Mouse (Mus musculus) lung, embryonic 14.5 days (tissue): Measurements from ENCODE around the gene Anxa11. TPM values are rescaled to one million over a fixed set of nuclear protein-coding genes. Genes with fewer than 3 reads are reported as not detected.
"Not testable (repeated sequence)": the region's sequence is repeated elsewhere in the genome, so short reads cannot be mapped to it uniquely, and the experiment has no call there.

Experiments
- ATAC-seq: fragments of 200-750 bp; cut with Nextera tagmentation; 2 replicates; pipeline ENCODE4 v1.8.0; 2017; ENCODE audit warnings: mild to moderate bottlenecking, moderate TSS enrichment, moderate library complexity; ENCODE audit not compliant: insufficient read depth
- DNase-seq: peaks from one replicate; pipeline ENCODE4 v3.0.0-alpha.2; 2015
- H3K27ac ChIP-seq: fragments of 300-500 bp; sonication (generic); 2 replicates; pipeline ENCODE4 v1.5.1; 2014; ENCODE audit warnings: low read depth, mild to moderate bottlenecking, moderate library complexity
- H3K27me3 ChIP-seq: fragments of 300-500 bp; sonication (generic); 2 replicates; pipeline ENCODE4 v1.6.1; 2014; ENCODE audit warnings: low read length, control low read depth; ENCODE audit not compliant: insufficient read depth
- H3K36me3 ChIP-seq: fragments of 300-500 bp; sonication (generic); 2 replicates; pipeline ENCODE4 v1.6.1; 2014; ENCODE audit warnings: control low read depth; ENCODE audit not compliant: insufficient read depth
- H3K4me1 ChIP-seq: fragments of 300-500 bp; sonication (generic); 2 replicates; pipeline ENCODE4 v1.6.1; 2014; ENCODE audit warnings: antibody characterized with exemption, control low read depth; ENCODE audit not compliant: insufficient read depth
- H3K4me2 ChIP-seq: fragments of 300-500 bp; sonication (generic); 2 replicates; pipeline ENCODE4 v1.6.1; 2014; ENCODE audit warnings: mild to moderate bottlenecking
- H3K4me3 ChIP-seq: fragments of 300-500 bp; sonication (generic); 2 replicates; pipeline ENCODE4 v1.5.1; 2014; ENCODE audit warnings: low read depth, low read length
- H3K9ac ChIP-seq: fragments of 300-500 bp; sonication (generic); 2 replicates; pipeline ENCODE4 v1.6.1; 2014
- H3K9me3 ChIP-seq: fragments of 300-500 bp; sonication (generic); 2 replicates; pipeline ENCODE4 v1.6.1; 2016; ENCODE audit warnings: low read depth, low read length, control low read depth
- CTCF ChIP-seq: IDR thresholded peaks from 2 replicates; pipeline ENCODE4 v1.5.1; 2016; ENCODE audit warnings: antibody characterized with exemption, low read depth
- WGBS: fragments of 180-500 bp; shearing (Covaris S2); extraction: QIAGEN DNeasy Blood & Tissue Kit; methylation state at CpG from one replicate; pipeline ENCODE4 v1.1.7; 2014; 5-methylcytosine and 5-hydroxymethylcytosine counted together
- polyA plus RNA-seq: library from polyadenylated mRNA; unstranded; fragments of >200 nt; fragmentation: Nextera tagmentation; extraction: Ambion mirVana; gene quantifications from 2 replicates; pipeline ENCODE4 v1.2.1, GENCODE M21; 2014

Anxa11 gene
- polyA plus RNA-seq, 1 experiment from 2014 or later = 19.4 TPM

DNA sequence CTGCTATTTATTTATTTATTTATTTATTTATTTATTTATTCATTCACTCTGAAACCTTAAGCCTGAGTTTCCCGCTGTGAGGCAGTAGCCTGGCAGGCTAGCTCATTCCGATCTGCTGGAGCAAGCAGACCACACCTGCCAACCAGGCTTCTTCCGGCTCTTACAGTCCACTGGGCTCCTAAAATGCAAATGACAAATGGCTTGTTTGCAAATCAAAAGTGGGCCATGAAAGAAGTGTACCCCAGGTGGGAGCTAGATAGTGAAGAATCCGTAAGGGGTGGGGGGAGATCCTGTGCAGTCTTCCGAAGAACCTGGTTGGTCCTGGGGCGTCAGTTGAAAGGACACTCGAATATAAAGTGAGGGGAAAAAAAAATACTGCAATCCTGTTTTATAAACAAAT is 995 bp upstream of the Anxa11 start:
- DNase-seq (no peak), ATAC-seq (no peak)
- TF ChIP-seq CTCF = no peak
- no peak overlapping the region for H3K27ac ChIP-seq
- H3K9ac ChIP-seq = no peak overlapping the region
- no peaks in the 10 kb centered on the region for H3K9me3 ChIP-seq
- H3K27me3 ChIP-seq = peaks cover 19% of the 10 kb centered on the region
- H3K4me3 ChIP-seq = no peak overlapping the region
- no peaks in the 10 kb centered on the region for H3K4me1 ChIP-seq
- H3K4me2 ChIP-seq = no peak overlapping the region
- 19% methylated on average over 7 of the region's 7 CpGs for WGBS
- H3K36me3 ChIP-seq = no peaks in the 10 kb centered on the region

DNA sequence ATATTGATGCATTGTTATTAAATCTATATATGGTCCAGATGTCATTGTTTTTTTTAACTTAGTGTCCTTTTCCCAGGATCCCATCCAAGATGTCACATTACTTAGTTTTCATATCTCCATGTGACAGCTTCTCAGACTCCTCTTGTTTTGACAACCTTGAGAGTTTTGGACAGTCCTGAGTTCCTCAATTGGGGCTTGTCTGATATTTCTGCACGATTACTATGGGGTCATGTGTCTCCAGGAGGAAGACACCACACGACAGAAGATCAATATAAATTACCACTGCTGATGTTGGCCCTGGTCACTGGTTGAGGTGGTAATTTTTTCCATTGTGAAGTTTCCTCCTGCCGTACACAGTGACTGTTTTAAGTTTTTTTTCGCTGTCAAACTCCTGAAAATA is 377 bp upstream of the Anxa11 start:
- H3K4me2 ChIP-seq = peak overlapping the region; percentile 99
- DNase-seq (no peak), ATAC-seq (peak; percentile 44; the same call in 1 of the 2 replicates)
- H3K9ac ChIP-seq = no peak overlapping the region
- WGBS = 2% methylated on average over 4 of the region's 4 CpGs
- no peak for TF ChIP-seq CTCF
- H3K9me3 ChIP-seq = no peaks in the 10 kb centered on the region
- peaks cover 19% of the 10 kb centered on the region for H3K27me3 ChIP-seq
- no peaks in the 10 kb centered on the region for H3K36me3 ChIP-seq
- no peak overlapping the region for H3K27ac ChIP-seq
- H3K4me3 ChIP-seq = peak overlapping the region; percentile 62
- H3K4me1 ChIP-seq = no peaks in the 10 kb centered on the region

DNA sequence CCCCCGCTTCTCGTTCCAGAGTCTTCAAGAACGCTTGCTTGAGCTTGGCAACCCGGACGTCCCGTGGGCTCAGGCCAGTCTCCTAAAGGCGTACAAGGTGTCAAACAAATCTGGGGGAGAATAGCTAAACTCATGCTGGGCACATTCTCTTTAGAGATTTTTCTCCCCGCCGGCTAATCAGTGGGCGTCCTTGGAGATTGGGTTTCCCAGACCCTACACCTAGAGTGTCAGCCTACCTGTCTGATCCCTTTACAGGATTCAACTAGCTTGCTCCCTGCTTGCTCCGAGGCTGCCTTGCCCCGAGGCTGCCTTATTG is 690 bp downstream of the Anxa11 start:
- WGBS = 1% methylated on average over 12 of the region's 12 CpGs
- Histone ChIP-seq H3K4me3 (peak overlapping the region; percentile 62), H3K9ac (peak overlapping the region; percentile 55), H3K4me1 (no peaks in the 10 kb centered on the region), H3K4me2 (peak overlapping the region; percentile 99), H3K27ac (no peak overlapping the region; the same call in 1 of the 2 replicates), H3K36me3 (no peaks in the 10 kb centered on the region), H3K9me3 (no peaks in the 10 kb centered on the region), H3K27me3 (peaks cover 19% of the 10 kb centered on the region)
- ATAC-seq = no peak
- no peak for TF ChIP-seq CTCF
- no peak for DNase-seq

DNA sequence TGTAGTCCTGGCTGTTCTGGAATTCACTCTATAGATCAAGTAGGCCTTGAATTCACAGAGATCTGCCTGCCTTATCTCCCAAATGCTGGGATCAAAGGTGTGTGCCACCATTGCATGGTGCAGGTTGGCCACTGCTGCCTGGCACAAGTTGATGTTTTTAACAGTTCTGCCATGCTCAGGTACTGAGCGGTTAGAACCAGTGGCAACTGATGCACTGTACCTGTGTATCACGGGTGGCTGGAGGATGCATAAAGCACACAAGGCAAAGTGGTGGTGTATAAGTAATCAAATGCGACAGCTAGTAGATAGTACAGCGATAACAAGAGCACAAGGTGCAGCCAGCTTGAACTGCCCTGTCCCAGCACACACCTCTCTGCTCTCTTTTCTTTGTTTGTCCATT is 2.4 kb downstream of the Anxa11 start:
- no peaks in the 10 kb centered on the region for H3K9me3 ChIP-seq
- no peak overlapping the region for H3K4me3 ChIP-seq
- H3K27ac ChIP-seq = no peak overlapping the region
- H3K4me1 ChIP-seq = no peaks in the 10 kb centered on the region
- no peak overlapping the region for H3K4me2 ChIP-seq
- no peak for TF ChIP-seq CTCF
- ATAC-seq (no peak), DNase-seq (no peak)
- no peak overlapping the region for H3K9ac ChIP-seq
- H3K27me3 ChIP-seq = peaks cover 19% of the 10 kb centered on the region
- no peaks in the 10 kb centered on the region for H3K36me3 ChIP-seq
- WGBS = 84% methylated on average over 4 of the region's 4 CpGs

DNA sequence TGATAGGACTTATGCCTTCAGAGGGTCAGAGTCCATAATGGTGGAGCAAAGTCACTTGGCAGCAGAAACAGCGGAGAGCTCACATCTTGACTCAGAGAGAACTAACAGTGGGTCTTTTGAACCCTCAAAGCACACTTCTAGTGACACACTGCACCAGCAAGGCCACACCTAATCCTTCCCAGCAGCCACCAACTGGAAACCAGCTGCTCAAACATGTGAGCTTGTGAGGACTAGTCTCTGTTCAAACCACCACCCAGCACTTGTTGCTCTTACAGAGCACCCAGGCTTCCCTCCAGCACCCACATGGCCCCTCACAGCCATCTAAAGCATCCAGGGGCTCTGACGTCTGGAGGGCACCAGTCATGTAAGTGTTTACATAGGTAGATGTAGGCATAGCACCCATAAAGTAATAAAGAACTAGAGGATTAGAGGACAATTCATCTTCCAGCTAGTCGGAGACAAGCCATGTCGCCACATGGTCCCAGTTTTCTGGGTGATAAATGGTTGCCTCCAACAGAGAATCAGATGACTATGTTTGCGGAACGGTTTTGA is 4.0 kb downstream of the Anxa11 start:
- 72% methylated on average over 6 of the region's 6 CpGs for WGBS

DNA sequence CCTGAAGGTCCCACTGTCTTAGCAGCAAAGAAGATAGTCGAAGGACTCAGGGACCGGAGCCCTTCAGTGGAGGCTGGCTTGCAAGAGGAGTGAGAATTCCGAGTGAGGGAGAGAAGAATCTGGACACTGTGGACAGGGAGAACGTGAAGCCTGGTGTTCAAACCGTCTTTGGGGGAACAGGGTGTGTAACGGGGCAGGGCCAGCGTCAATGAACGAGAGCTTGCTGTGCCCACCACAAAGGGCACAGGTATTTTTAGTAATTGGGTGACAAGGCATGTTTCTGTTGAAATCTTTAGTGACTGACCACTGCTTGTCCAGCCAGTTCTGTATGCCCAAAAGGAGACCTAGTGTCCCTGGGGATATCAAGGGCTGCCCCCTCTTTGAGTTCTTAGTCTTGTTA is 4.6 kb downstream of the Anxa11 start:
- Histone ChIP-seq H3K4me1 (no peaks in the 10 kb centered on the region), H3K4me3 (no peak overlapping the region), H3K36me3 (no peaks in the 10 kb centered on the region), H3K27me3 (peaks cover 19% of the 10 kb centered on the region), H3K4me2 (no peak overlapping the region), H3K9ac (no peak overlapping the region), H3K9me3 (no peaks in the 10 kb centered on the region), H3K27ac (no peak overlapping the region)
- no peak for ATAC-seq
- TF ChIP-seq CTCF = no peak
- no peak for DNase-seq
- WGBS = 88% methylated on average over 8 of the region's 8 CpGs

More for the DNA sequence above, 4.0 kb downstream of the Anxa11 start:
- no peak overlapping the region for H3K4me3 ChIP-seq
- ATAC-seq = no peak
- no peak for DNase-seq
- H3K27me3 ChIP-seq = peaks cover 19% of the 10 kb centered on the region
- no peak for TF ChIP-seq CTCF
- H3K9me3 ChIP-seq = no peaks in the 10 kb centered on the region
- no peaks in the 10 kb centered on the region for H3K4me1 ChIP-seq
- H3K9ac ChIP-seq = no peak overlapping the region
- H3K36me3 ChIP-seq = no peaks in the 10 kb centered on the region
- H3K27ac ChIP-seq = no peak overlapping the region
- H3K4me2 ChIP-seq = no peak overlapping the region

GRCm38 (mm10) chr14:25847660-25848059 is 5.7 kb downstream of the Anxa11 start:
- 26% methylated on average over 9 of the region's 9 CpGs for WGBS
- no peak overlapping the region for H3K4me2 ChIP-seq
- TF ChIP-seq CTCF = no peak

GRCm38 (mm10) chr14:25848237-25848636 is 6.3 kb downstream of the Anxa11 start:
- H3K4me3 ChIP-seq = no peak overlapping the region
- no peaks in the 10 kb centered on the region for H3K9me3 ChIP-seq
- 69% methylated on average over 6 of the region's 6 CpGs for WGBS
- DNase-seq = no peak
- TF ChIP-seq CTCF = no peak
- no peaks in the 10 kb centered on the region for H3K4me1 ChIP-seq
- H3K9ac ChIP-seq = no peak overlapping the region
- no peak overlapping the region for H3K4me2 ChIP-seq
- no peak overlapping the region for H3K27ac ChIP-seq
- ATAC-seq = no peak
- no peaks in the 10 kb centered on the region for H3K36me3 ChIP-seq
- peaks cover 2% of the 10 kb centered on the region for H3K27me3 ChIP-seq

More at GRCm38 (mm10) chr14:25847660-25848059, 5.7 kb downstream of the Anxa11 start:
- H3K9ac ChIP-seq = no peak overlapping the region
- no peak overlapping the region for H3K4me3 ChIP-seq
- H3K9me3 ChIP-seq = no peaks in the 10 kb centered on the region
- H3K27ac ChIP-seq = no peak overlapping the region
- H3K4me1 ChIP-seq = no peaks in the 10 kb centered on the region
- ATAC-seq (no peak), DNase-seq (no peak)
- H3K36me3 ChIP-seq = no peaks in the 10 kb centered on the region
- H3K27me3 ChIP-seq = peaks cover 8% of the 10 kb centered on the region

- H3K36me3 ChIP-seq, H3K4me2 ChIP-seq, H3K4me1 ChIP-seq, DNase-seq, ATAC-seq, H3K4me3 ChIP-seq, H3K27me3 ChIP-seq, H3K9ac ChIP-seq, H3K9me3 ChIP-seq, H3K27ac ChIP-seq: not testable (repeated sequence)
- 96% methylated on average over 3 of the region's 4 CpGs for WGBS
Measured at GRCm38 (mm10) chr14:25848708-25849107, 6.8 kb downstream of the Anxa11 start.
